Mouse (Mus musculus) brain, embryonic 14.5 days (tissue): ENCODE data around the gene Zkscan8. TPM values are rescaled to one million over a fixed set of nuclear protein-coding genes. Genes with fewer than 3 reads are reported as not detected.

Source experiments
- DNase-seq: peaks from one replicate; pipeline ENCODE4 v3.0.0-alpha.2; 2011; ENCODE audit warnings: low read depth
- CTCF ChIP-seq: fragments of 200-500 bp; IDR thresholded peaks from 2 replicates; pipeline ENCODE4 v1.5.1; 2012; ENCODE audit warnings: inconsistent platforms, mild to moderate bottlenecking, moderate library complexity, borderline replicate concordance; ENCODE audit not compliant: insufficient read depth, insufficient read length; ENCODE audit errors: extremely low read depth
- POLR2A ChIP-seq: fragments of 200-500 bp; IDR thresholded peaks from 2 replicates; pipeline ENCODE4 v1.6.1; 2012; ENCODE audit warnings: mild to moderate bottlenecking, inconsistent platforms, borderline replicate concordance; ENCODE audit not compliant: poor library complexity, insufficient read depth, insufficient read length, severe bottlenecking; ENCODE audit errors: extremely low read depth
- polyA plus RNA-seq: library from polyadenylated mRNA; depleted of rRNA; stranded (reverse); fragments of >200 nt; gene quantifications from 2 replicates; pipeline ENCODE4 v1.2.3, GENCODE M21; 2012; rRNA removed

Gene Zkscan8
- polyA plus RNA-seq, 1 experiment: 11.4 TPM

GRCm38 (mm10) chr13:21472427-21472826 lies 58.5 kb downstream of the Zkscan8 start:
- TF ChIP-seq POLR2A (no peak), CTCF (no peak)
- DNase-seq: peak; percentile 6

DNA sequence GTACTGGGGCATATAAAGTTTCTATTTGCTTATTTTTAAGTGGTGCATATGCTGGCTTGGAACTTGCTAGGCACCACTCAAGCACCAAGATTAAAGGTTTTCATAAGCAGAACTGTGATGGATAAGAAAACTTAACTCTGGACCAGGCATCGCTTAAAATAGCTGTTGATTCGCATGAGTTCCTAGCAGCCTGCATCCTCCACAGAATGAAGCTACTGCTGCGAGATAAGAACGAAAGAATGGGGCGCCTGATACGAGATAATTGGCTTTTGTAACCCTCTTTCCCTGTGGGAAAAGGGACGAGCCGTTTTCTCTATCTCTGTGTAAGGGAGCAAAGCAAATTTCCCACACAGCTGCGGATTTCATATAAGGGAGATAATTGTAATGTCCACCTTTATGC lies 61.8 kb downstream of the Zkscan8 start:
- peak; percentile 12 for DNase-seq
- TF ChIP-seq CTCF (no peak), POLR2A (no peak)

DNA sequence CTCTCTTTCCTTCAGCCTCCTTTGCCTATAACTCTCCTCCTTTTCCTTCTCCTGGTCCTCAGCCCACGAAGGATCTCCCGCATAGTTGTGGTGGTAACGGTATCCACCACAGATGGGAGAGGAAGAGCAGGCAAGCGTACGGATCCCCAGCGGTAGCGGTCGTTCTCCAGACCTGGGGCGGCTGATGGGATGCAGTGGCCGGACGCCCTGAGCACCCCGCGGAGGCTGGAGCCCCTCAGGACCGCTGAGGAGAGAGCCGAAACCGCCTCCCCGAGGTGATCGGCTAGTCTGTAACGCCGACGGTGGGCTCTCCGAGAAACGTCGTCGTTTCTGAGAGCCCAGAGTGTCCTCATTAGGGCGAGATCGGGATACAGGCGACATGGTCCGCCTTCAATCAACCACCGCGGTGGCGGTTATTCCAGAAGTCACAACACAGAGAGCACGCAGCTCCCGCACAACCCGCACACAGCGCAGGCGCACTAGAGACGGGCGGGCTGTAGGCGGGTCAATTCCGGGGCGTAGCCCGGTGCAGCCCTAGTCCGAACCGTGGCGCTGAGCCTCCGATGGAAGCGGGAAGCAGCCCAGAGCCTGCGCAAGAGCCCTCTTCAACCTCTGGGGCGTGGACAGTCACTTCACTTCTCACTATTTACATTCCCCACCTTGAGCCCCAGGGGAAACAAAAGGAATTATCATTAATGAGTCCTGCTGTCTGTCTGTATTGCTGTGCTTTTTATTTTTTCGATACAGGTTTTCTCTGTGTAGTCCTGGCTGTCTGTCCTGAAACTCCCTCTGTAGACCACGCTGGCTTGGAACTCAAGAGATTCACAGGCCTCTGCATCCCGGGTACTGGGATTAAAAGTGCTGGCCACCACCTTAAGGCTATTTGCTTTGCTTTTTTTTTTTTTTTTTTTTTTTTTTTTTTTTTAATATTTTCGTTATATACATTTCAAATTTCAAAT lies 62.6 kb downstream of the Zkscan8 start, which contains the start of gene Nkapl:
Gene Nkapl (minus strand): TSS at position 449 of the 959 bp plus-strand sequence.
- DNase-seq: peak; percentile 93
- peak; percentile 69; the same call in 1 of the 2 replicates for TF ChIP-seq POLR2A
- TF ChIP-seq CTCF: no peak

DNA sequence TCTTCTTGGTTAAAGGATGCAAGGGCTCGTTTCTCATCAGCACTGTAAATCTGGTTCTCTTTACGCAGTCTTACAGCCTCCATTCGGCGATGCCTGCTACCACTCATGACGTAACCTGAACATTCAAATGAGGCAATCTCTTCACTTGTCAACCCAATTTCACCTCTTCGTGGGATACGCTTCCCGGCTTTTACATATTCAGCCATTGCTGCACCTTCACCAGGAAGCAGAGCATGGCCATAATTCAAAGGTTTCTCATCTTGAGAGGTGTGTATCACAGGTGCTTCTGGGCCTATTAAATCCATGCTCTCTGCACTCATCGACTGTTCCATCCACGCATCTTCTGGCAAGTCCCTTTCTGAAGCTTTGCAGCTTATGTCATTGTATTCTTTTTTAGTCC lies 63.6 kb downstream of the Zkscan8 start:
- TF ChIP-seq CTCF: no peak
- no peak for TF ChIP-seq POLR2A
- DNase-seq: no peak

Other genes with a start within 250 kb of the Zkscan8 start
- 0.08 TPM in 2 replicates for gene Gpx5, start 238.4 kb downstream of the Zkscan8 start, polyA plus RNA-seq
- 0.11 TPM in 1 of 2 replicates, not detected in the other for gene Gpx6, start 219.0 kb downstream of the Zkscan8 start, polyA plus RNA-seq
- gene Olfr1367, start 184.2 kb downstream of the Zkscan8 start, polyA plus RNA-seq: not detected in 2 replicates
- 9.5 and 10.2 TPM in 2 replicates for gene Zscan12, start 168.3 kb downstream of the Zkscan8 start, polyA plus RNA-seq
- 70.2 and 89.7 TPM in 2 replicates for gene Zkscan3, start 128.4 kb downstream of the Zkscan8 start, polyA plus RNA-seq
- 4.1 and 4.9 TPM in 2 replicates for gene Pgbd1, start 90.1 kb downstream of the Zkscan8 start, polyA plus RNA-seq
- 35.6 and 36.7 TPM in 2 replicates for gene Zscan26, start 77.4 kb downstream of the Zkscan8 start, polyA plus RNA-seq
- 1.2 TPM in 2 replicates for gene Nkapl, start 62.6 kb downstream of the Zkscan8 start, polyA plus RNA-seq
- gene Zkscan4, start 52.2 kb downstream of the Zkscan8 start, polyA plus RNA-seq: 4.7 and 5.7 TPM in 2 replicates
- not detected in 2 replicates for gene Gm10065, start 51.7 kb downstream of the Zkscan8 start, polyA plus RNA-seq
- 0.24 and 0.55 TPM in 2 replicates for gene AK157302, start 35.9 kb downstream of the Zkscan8 start, polyA plus RNA-seq
- gene Gm11273, start 29.7 kb downstream of the Zkscan8 start, polyA plus RNA-seq: 7.3 and 7.5 TPM in 2 replicates
- not detected in 2 replicates for gene Olfr1366, start 11.7 kb upstream of the Zkscan8 start, polyA plus RNA-seq
- not detected in 2 replicates for gene Olfr1535, start 28.8 kb upstream of the Zkscan8 start, polyA plus RNA-seq
- gene Olfr1364, start 50.6 kb upstream of the Zkscan8 start, polyA plus RNA-seq: not detected in 2 replicates
- not detected in 2 replicates for gene Olfr1362, start 82.9 kb upstream of the Zkscan8 start, polyA plus RNA-seq
- gene Olfr11, start 111.4 kb upstream of the Zkscan8 start, polyA plus RNA-seq: not detected in 2 replicates
- not detected in 2 replicates for gene Olfr1361, start 132.3 kb upstream of the Zkscan8 start, polyA plus RNA-seq
- not detected in 2 replicates for gene Olfr1360, start 146.3 kb upstream of the Zkscan8 start, polyA plus RNA-seq
- gene Olfr1359, start 167.0 kb upstream of the Zkscan8 start, polyA plus RNA-seq: not detected in 2 replicates
- 11.3 and 14.5 TPM in 2 replicates for gene Hist1h2bl, start 185.0 kb upstream of the Zkscan8 start, polyA plus RNA-seq
- gene Hist1h2ai, start 185.3 kb upstream of the Zkscan8 start, polyA plus RNA-seq: 14.3 and 24.3 TPM in 2 replicates
- 39.0 and 49.4 TPM in 2 replicates for gene Hist1h3h, start 186.5 kb upstream of the Zkscan8 start, polyA plus RNA-seq
- 17.0 and 18.2 TPM in 2 replicates for gene Hist1h2bm, start 190.9 kb upstream of the Zkscan8 start, polyA plus RNA-seq
- gene Hist1h4j, start 203.9 kb upstream of the Zkscan8 start, polyA plus RNA-seq: 17.8 and 19.9 TPM in 2 replicates
- gene Hist1h4k, start 219.4 kb upstream of the Zkscan8 start, polyA plus RNA-seq: 20.2 and 29.6 TPM in 2 replicates
- 21.4 and 26.4 TPM in 2 replicates for gene Hist1h2ak, start 222.7 kb upstream of the Zkscan8 start, polyA plus RNA-seq
- gene Hist1h2bn, start 223.0 kb upstream of the Zkscan8 start, polyA plus RNA-seq: 13.5 and 30.8 TPM in 2 replicates
- gene Hist1h1b, start 249.5 kb upstream of the Zkscan8 start, polyA plus RNA-seq: 4.3 and 4.5 TPM in 2 replicates